Mouse (Mus musculus) forelimb bud, embryonic 11.5 days (tissue): ENCODE data around the gene Gm6899.

ENCODE experiments used
- DNase-seq: peaks from one replicate; pipeline ENCODE4 v3.0.0-alpha.2; 2012; ENCODE audit warnings: low read depth, low spot score

Gene Gm6899

DNA sequence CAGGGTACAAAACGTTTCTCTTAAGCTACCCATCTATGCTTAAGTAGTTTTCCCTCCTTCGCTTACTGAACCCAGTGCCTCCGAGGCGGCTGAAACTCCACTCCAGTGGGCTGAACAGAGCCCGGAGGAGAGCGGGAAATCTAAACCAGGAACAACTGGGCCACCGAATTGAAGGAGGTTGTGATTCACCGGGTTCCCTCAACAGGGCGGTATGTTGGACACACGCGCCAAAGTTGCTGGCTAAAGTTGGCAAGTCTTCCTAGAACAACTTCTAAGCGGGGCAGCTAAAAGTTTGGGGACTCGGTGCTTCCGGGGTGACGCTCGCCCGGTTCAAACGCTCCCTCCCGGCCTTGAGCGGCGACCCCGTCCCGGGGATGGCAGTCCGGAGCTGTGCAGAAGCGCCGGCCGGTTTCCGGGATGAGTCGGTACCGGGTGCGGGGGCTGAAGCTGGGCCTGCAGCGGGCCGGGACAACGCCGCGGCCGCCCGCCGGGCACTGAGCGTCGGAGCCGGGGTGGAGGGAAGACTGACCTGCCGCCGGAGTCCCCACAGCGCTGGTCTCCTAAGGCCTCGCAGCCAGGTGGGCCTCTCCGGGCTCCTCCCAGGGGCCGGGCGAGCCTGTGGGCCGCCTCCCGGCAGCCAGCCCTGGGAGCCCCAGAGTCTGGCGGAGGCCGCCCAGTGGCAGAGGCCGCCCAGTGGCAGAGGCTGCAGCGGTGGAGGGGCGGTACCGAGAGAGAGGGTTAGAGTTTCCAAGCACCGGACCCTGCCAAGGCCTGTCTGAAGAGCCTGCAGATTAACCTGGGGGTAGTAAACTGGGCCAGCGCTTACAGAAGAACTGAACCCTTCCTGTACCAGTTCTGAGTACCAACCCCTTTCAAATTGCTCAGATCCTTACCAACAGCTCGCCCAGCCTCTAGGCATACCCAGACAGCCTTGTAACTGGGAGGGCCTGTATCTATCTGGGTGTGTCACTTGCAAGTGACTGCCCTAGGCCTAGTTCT lies at the start of gene Gm6899, which contains the start of gene Vrk2:
Gm6899 (plus strand) TSS at position 181 of the 999 bp plus-strand sequence.
Vrk2 (minus strand) TSS at position 939 of the 999 bp plus-strand sequence.
- peak; percentile 77 for DNase-seq

DNA sequence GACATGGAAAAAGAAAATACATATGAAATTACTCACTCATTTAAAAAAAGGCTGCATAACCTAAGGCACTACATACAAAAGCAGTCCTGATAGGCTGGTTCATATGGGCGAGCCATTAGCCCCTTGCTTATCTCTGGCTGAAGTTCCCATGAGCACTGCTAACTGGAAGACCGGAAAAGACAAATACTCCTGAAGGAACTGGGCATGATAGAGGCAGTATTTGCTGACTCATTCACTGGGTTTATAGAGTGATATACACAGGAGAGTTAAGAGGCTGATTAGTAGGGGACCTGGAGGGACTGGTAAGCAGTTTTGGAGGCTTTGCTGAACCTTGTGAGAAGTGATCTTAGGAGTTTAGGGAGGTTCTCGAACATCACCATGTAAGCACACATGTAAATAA lies 41.5 kb upstream of the Gm6899 start:
- no peak for DNase-seq

DNA sequence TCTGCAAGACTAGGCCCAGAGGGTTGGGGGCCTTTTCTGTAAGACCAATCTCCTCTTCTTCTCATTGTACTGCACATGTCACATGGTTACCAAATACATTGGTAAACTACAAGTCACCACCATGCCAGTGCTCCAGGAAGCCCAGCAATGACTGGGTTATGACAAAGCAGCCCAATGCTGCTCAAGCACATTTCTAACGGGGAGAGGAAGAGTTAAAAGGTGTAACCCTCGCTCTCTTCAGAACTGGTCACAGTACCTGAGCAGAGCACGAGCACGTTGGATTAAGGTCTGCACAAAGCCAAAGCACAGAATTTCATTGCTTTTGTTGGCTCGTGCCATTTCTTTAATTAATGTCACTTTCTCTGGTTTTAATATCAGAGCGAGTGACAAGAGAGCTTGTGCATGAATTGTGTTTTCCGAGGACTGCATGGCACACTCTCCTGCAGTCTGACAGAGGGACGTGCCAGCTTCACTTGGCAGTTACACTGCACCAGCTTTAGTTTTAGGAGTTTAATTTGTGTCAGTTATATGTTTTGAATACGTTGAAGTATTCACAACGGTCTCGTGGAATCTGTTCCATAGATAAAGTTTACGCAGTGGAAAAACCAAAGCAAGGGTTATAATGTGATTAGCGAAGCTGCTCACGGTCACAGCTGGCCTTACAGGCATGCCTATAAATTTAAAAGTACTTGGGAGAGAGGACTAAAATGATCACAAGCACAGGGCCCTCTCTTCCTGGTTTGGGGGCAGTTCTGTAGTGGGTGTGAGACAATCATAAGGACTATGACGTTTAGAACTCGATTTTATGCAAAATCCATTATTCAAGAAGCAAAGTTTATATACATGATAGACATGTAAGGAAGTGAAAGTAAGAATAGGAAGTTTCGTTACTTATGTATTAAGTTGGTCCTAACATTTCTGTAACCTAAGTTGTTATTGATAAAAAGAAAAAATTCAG lies 7.4 kb upstream of the Gm6899 start:
- no peak for DNase-seq

DNA sequence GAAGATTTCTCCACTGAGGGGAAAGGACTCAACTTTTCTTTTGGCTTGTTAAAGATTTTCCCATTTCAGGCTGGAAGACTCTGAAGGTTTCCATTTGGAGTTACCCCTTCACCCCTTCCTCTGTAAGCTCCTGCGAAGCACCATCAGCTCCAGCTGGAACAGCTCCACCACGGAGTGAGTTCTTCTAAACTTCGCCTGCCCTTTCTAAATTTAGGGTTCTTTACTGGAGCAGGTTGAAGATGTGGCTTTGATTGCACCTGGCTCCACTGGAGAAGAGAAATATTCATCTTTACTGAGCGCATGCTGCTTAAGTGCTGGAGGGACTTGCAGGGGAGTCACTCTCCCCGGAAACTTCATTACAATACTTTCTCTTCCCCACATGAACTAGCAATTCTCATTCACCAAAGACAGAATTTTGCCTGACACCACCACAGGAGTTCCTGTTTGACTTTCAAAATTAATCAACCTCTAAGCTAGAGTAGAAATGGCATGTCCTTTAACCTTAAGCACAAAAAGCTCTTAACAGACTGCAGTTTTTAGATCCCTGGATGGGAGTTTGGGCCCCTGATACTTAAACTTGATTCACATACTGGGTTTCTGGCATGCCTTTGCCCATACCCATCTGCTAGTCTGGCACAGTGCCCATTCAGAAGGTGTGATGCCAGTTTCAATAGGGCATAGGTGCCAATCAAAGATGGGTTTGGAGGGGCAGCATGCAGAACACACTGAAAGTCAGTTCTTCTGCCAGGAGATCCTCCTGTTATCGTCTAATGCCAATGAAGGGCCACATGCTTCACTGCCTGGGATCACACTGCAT lies 6.5 kb upstream of the Gm6899 start:
- DNase-seq, result no peak

DNA sequence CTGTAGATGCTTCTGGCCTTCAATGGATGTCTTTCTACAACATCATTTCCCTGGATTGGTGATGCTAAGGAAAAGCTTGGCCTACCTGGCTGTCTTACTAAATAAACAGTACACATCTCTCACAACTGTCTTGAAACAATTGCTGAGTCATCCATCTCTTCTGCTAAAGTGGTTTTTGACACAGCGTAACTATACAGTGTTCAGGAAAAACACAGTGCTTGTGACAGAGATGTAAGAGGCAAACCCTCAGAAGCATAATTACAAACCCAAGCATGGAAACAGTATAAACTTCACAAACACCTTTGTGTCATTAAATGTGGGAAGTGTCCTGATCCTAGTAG lies 5.9 kb upstream of the Gm6899 start:
- no peak for DNase-seq

DNA sequence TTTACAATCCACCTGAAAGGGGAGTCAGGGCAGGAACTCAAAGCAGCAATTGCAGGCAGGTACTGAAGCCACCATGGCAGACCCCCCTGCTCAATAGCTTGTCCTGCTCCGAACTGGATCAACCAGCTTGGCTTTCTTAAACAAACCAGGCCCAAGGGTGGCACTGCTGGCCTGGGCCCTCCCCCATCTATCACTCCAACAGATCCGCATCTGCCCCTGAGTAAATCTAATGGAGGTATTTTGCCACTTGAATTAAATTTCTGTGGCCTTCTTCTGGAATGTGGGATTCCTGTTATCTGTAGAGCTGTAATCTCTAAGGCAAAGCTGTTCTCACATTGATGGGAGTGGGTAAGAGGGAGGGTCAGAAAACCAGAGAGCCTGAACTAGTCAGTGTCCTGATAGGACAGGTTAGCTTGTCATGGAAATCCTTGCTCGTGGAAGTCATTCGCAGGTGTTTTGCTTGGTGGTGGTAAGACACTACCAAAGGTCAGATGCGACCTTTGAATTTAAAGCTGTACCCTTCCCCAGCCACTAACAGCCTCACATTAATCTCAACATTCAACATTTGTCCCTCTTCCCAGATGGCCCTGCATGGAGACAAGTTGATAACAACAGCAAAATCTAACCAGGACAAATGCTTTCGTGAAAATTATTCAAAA lies 517 bp upstream of the Gm6899 start:
- peak; percentile 6 for DNase-seq

DNA sequence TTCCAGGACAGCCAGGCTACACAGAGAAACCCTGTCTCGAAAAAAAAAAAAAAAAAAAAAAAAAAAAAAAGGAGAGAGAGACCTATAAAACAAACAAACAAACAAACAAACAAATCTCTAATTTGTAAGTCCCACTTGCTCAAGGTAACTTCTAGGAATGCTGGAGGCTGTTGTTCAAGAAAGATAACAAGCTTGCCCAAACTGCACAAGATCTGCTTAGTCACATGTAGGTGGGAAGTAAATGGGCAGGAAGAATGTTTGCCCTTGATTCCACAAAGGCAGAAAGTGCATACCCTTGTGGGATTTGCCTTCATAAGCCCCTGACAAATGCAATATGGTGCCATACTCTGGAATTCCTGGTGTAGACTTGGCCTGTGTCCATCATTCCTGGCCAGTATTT lies 1.4 kb downstream of the Gm6899 start:
- no peak for DNase-seq

DNA sequence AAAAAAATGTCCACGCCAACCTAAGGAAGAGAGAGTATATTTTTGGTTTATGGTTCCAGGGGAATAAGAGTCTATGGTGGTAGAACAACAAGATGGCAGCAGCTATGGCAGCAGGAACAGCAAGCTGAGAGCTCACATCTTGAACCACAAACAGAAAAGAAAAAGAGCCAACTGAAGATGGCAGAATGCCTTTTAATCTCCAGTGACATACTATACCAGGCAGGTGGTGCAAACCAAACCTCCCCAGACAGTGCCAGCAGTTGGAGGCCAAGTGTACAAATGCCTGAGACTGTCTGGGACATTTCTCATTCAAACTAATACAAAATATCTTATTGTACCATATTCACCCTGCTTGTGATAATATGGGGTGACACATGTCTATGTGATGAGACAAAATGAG lies 3.1 kb downstream of the Gm6899 start:
- DNase-seq, result no peak

DNA sequence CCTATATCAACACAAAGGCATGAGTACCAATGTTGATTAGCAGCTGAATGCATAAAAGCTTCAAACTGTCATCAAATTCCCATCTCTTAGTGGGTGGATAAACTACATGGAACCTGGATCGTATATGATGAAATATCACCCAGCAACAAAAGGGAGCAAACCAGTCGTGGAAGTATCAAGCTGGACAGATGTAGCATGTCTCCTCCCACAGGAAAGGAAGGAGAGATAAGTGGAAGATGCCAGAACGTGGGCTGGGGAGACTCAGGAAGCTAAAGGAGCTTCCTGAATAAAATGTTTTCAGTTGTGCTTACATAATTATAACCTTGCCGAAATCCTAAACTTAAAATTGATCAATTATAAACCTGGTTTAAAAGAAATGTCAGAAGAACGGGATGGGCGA lies 4.1 kb downstream of the Gm6899 start:
- no peak for DNase-seq

DNA sequence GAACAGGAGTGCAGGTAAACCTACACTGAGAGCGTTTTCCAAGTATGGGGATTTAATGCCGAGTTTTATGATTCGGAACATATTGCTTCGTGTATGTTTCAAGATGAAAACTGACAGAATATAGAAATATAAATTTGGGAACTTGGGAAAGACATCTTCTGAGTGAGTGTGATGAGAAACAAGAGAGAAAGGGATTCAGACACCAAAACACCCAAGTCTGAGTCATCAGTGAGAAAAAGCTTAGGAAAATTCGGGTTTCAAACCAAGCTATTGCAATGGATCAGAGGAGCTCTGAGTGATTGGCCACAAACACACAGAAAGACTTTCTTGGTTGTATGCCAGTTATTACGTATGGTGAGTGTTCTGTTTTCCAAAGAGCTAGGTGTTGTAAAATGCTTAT lies 4.7 kb downstream of the Gm6899 start:
- DNase-seq, result no peak

DNA sequence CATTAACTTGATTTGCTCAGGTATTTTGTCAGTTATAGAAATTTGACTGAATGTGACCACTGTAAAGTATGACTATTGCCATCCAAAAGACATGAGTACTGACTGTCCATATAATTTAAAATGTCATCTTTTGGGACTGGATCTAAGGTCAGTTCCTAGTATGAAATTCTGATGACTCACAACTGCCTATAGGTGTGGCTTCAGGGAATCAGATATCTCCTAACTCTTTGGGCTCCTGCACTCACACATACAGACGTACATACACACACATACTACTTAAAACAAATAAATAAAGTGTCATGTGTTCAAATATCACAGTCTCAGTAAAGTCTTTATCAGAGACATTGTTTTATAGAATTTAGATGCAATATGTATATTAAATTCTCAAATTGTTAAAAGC lies 5.8 kb downstream of the Gm6899 start:
- no peak for DNase-seq

DNA sequence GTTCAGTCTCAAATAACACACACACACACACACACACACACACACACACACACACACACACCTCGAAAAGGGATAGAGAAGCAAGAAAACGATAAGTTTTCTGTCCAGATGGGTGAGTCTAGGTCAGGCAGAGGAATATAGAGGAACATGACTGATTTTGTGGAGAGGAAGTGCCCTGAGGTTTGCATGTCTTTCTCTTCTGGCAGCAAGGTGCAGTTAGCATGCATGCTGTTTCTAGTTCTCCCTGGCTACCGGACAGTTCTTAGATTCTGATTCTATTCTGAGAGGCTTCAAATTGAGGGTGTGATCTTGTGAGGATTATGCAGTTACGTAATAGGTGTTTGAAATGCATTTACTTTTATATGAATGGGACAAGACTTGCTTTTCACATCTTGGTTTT lies 7.7 kb downstream of the Gm6899 start:
- no peak for DNase-seq

DNA sequence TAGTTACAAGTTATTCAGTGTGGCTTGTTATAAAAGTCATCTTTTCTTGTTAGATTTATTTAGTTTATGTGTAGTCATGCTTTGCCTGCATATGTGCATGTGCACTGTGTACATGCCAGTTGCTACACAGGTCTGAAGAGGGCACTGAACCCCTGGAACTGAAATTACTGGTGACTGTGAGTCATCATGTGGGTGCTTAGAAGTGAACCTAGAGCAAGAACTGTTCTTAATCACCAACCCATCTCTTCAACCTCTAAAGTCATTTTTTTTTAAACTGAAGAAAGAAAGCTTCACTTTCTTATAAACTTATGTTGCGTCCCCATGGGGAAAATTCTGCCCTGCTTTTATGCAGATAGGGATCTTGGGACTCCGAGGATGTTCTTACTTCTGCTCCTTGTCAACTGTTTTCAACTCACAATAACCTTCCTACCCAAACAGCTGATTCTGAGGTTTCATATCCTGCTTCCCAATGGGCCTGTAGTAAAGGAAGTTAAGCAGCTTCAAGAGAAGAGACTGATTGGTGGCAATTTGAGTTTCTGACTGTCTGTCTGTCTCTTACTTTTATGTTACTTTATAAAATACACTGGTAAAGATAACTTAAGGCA lies 8.6 kb downstream of the Gm6899 start:
- no peak for DNase-seq

DNA sequence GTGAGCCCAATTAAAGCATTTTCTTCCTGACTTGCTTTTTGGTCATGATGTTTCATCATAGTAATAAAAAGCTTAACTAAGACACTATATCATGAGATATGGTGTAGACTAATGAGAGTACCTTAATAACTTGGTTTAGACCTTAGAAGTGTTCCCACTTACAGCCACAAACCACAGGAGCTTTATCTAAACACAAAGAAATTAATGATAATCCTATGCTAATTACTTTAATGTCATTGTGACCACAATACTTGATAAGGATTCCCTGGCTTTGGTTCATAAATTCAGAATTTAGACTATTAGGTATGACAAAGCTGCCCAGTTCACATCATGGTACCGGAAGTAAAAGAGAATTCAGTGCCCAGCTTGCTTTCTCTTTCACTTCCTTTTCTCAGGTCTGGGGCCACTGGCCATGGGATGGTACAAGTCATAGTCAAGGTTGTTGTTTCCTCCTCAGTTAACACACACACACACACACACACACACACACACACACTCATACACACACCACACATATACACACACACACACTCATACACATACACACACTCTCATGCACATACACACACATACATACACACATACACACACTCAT lies 11.1 kb downstream of the Gm6899 start:
- no peak for DNase-seq

DNA sequence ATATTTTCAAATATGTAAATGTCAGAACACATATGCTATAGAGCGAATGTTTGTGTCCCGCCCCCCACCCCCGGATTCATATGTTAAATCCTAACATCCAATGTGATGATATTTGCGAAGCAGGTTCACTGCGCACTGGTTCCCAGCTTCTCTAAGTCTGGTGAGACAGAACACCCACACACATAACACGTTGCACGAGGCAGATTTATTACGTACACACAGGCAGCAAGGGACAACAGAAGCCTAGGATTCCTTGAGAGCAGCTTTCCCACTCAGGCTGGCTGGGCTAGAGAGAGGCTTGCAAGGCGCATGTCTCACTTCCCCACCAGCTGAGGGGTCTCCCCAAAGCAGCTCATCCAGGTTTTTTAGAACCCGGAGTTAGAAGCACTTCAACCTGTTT lies 15.8 kb downstream of the Gm6899 start:
- DNase-seq, result no peak

DNA sequence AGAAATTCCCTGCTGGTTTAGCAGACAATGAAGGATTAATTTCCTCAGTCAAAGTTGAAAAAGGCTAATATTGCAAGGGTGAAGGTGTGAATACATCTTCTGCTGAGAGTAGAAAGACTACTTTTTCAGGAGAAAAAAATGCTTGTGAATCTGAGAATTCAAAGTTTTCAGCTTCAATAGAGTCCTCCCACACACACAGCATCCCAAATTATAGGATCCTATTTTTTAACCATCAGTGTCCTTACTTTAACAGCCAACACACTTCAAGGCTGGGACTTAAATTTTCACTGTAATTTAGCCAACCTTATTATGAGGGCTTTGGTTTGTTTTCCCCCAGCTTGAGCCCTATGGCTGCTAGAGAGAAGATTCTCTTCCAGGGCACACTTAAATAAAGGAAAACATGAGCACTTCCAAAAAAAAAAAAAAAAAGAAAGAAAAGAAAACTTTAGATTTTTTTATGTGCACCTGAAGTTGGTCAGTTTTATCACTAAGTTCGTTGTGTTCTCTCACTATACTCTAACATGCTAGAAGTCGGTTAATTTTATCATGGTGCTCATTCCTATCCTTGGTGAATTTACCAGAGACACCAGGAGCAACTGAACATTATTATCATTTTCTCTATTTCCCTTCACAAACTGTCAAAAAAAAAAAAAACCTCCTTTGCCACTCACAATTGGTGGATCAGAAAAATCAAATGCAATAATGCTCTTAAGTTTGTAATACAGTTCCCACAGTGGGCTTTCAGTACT lies 25.6 kb downstream of the Gm6899 start:
- no peak for DNase-seq

DNA sequence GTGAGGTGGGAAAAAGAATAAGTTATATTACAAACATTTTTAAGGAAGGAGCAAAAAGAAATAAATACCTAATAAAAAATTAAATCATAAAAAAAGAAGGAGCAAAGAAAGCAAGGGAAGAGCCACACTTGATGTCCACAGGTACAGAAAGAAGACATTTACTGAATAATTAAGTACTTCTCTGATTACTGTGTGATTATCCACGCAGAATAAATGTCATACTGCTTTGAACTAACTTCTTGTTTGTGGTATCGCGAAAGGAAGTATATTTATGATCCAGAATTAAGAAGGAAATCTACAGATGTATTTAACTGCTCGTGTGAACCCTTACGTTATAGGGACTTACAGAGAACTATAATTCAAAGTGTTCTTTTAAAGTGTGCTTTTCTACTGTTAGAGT lies 29.7 kb downstream of the Gm6899 start:
- DNase-seq, result no peak

DNA sequence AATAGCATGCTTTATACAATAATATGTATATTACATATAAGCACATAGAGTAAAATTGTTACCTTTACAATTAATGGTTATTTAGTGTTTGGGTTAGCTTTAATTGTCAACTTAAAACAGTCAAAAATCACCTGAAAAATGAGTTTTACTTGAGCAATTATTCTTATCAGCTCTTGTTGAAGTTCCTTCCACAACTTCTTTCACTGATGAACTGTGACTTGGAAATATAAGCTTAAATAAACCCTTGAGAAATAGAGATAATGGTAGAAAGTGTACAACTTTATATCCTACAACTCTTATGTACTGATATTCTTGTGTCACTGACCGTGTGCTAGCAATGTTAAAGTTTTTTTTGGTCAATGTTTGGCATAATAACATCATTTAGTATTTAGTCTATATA lies 43.2 kb downstream of the Gm6899 start:
- DNase-seq, result no peak

DNA sequence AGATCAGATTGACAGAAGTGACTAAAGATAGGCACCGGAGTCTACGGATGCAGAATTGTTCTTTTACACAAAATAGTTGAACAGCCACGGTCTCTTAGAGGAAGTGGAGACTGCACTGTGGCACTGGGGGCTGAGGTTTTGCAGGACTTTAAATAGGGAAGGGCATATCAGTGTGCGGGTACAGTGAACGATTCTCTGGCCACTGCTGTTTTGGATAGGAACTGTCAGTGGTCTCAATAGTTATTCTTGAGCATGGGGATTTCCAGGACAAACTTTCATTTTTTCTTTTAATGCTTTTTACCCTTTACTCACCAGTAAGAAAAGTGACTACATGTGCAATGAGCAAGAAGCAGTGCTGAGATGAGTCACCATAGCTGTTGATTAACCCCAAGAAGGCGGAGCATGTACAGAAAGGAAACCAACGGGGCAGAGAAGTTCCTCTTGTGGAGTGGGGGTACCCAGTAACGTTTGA lies 47.3 kb downstream of the Gm6899 start:
- DNase-seq, result no peak
